Mouse (Mus musculus) frontal cortex, adult (tissue): ENCODE data around the gene Gigyf2.
A peak's percentile ranks its signal among the peaks of the same experiment; 100 is the strongest.

ENCODE experiments used
- ATAC-seq: cut with Nextera tagmentation; 2 replicates; pipeline ENCODE4 v1.9.2; 2017; ENCODE audit warnings: mild to moderate bottlenecking, moderate library complexity, mixed read lengths; ENCODE audit not compliant: low TSS enrichment

Gigyf2 gene

GRCm38 (mm10) chr1:87316672-87317071, 10.1 kb upstream of the Gigyf2 start:
- ATAC-seq: no peak

GRCm38 (mm10) chr1:87321071-87321470, 5.7 kb upstream of the Gigyf2 start:
- no peak for ATAC-seq

GRCm38 (mm10) chr1:87322778-87323177, 4.0 kb upstream of the Gigyf2 start:
- ATAC-seq: no peak

GRCm38 (mm10) chr1:87324649-87325048, 2.1 kb upstream of the Gigyf2 start:
- no peak for ATAC-seq

GRCm38 (mm10) chr1:87327165-87327861, 515 bp downstream of the Gigyf2 start:
- peak; percentile 59 for ATAC-seq

- no peak for ATAC-seq
These were observed 5.0 kb downstream of the Gigyf2 start for GRCm38 (mm10) chr1:87331774-87332173.

GRCm38 (mm10) chr1:87350576-87350975, 23.8 kb downstream of the Gigyf2 start:
- ATAC-seq: no peak

GRCm38 (mm10) chr1:87360276-87360675, 33.5 kb downstream of the Gigyf2 start:
- no peak for ATAC-seq

- ATAC-seq: no peak
These were observed 51.3 kb downstream of the Gigyf2 start for GRCm38 (mm10) chr1:87378024-87378560.

- peak; percentile 57; the same call in 1 of the 2 replicates for ATAC-seq
These were observed 53.1 kb downstream of the Gigyf2 start for GRCm38 (mm10) chr1:87379919-87380318.

GRCm38 (mm10) chr1:87381152-87381551, 54.4 kb downstream of the Gigyf2 start:
- no peak for ATAC-seq

GRCm38 (mm10) chr1:87386436-87387092, 59.8 kb downstream of the Gigyf2 start:
- ATAC-seq: no peak

- ATAC-seq: no peak
These were observed 66.8 kb downstream of the Gigyf2 start for GRCm38 (mm10) chr1:87393444-87394195.

- ATAC-seq: no peak
These were observed 67.8 kb downstream of the Gigyf2 start, which contains the start of gene Kcnj13 for GRCm38 (mm10) chr1:87394594-87394993. Gene Kcnj13 (minus strand): TSS chr1:87394729.

- no peak for ATAC-seq
These were observed 70.3 kb downstream of the Gigyf2 start for GRCm38 (mm10) chr1:87396923-87397586.

GRCm38 (mm10) chr1:87404710-87405109, 77.9 kb downstream of the Gigyf2 start:
- peak; percentile 76 for ATAC-seq

- ATAC-seq: no peak
These were observed 79.2 kb downstream of the Gigyf2 start for GRCm38 (mm10) chr1:87406012-87406411.

GRCm38 (mm10) chr1:87409380-87409779, 82.6 kb downstream of the Gigyf2 start:
- no peak for ATAC-seq

GRCm38 (mm10) chr1:87418733-87419132, 91.9 kb downstream of the Gigyf2 start:
- ATAC-seq: peak; percentile 47; the same call in 1 of the 2 replicates

GRCm38 (mm10) chr1:87435125-87435524, 108.3 kb downstream of the Gigyf2 start:
- no peak for ATAC-seq

GRCm38 (mm10) chr1:87436583-87436982, 109.8 kb downstream of the Gigyf2 start:
- no peak for ATAC-seq
